Mouse (Mus musculus) brain, adult 10 weeks (tissue): ENCODE measurements around the gene Krcc1. TPM values are rescaled to one million over a fixed set of nuclear protein-coding genes. Genes with fewer than 3 reads are reported as not detected.

Experiments used
- polyA plus RNA-seq: library from polyadenylated mRNA; stranded (reverse); fragments of 350-450 nt; fragmentation: Illumina TruSeq; extraction: RNeasy Lipid Tissue Mini Kit (QIAGEN cat#74804); gene quantifications from one replicate; pipeline ENCODE4 v1.2.3, GENCODE M21; 2015; ENCODE audit warnings: low read depth, low replicate concordance

Gene Krcc1
- polyA plus RNA-seq, result 30.2 TPM

DNA sequence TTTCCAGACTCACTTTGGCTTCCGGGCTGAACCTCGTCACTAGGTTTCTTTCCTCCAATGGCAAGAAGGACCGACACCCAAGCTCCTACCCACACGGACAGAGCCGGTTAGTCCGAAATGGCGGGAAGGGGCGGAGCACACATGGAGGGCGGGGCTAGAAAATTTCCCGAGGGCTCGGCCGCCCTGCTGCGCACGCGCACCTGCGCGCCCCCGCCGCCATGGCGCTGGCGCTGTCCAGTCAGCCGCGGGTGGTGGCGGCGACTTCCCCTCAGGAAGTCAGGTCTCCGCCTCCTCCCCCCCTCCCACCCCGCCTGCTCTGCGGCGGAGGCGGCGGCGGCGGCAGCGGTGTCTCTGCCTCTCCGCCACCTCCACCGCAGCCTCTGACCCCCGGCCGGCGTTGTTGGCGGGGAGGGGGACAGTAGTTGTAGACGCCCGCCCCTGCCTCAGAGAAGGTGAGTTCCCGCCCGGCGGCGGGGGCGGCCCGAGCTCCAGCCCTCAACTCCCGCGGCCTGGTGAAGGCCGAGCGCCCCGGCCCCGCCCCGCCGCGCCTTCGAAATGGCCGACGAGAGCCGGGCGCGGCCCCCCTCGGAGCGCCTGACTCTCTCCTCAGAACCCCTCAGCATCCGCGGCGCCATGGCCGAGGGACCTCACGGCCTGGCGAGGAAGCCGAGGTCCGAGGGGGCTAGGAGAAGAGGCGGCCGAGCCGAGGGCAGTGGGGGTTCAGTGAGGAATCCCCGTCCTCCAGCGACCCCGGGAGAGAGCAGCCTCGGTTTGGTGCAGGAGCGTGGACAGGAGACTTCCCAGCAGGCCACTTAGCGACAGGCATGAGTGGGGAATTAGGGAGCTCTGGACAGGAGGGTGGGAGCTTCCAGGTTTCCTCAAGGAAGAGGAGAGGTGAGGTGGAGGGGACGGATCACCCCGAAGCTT lies at the start of gene Krcc1:
Gene Krcc1 (plus strand): TSS at position 289 of the 927 bp plus-strand sequence.

DNA sequence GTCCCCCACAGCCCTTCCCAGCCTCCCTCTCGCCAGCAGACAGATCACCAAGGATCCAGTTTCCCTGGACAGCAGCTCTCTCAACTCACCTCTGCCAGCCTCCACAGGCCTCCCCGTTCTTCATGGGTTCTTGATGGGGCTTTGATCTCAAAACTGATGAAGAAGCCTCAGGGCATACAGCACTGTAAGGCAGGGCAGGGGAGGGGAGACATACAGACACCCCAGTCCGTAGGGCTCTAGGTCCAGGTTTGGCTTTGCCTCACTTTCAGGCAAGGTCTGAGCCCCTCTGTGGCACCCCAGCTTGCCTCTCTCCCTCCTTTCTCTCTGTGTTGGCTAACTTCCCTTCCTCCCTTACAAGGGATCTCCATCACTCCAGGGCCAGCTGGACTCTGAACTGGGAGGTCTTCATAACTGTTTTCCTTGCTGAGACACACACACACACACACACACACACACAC lies 50.4 kb downstream of the Krcc1 start, which contains the start of gene Smyd1:
Gene Smyd1 (minus strand): TSS at position 408 of the 458 bp plus-strand sequence.

DNA sequence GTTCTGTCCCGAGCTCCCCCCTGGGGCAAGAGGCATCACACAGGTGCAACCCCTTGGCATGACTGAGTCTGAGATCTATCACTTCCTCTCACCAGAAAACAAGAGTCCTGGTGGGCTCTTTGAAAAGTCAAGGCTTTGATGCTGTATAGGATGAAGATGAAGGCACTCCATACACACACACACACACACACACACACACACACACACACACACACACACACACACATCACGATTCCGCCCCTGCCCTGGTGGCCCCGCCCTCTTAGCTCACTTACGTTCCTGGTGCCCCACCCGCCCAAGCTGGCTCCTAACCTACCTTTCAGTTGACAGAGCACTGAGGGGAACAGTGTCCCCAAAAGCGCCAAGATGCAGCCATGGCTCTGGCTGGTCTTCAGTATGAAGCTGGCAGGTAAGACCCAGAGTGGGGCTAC lies 51.0 kb downstream of the Krcc1 start, which contains the start of gene Cd8b1:
Gene Cd8b1 (plus strand): TSS at position 298 of the 431 bp plus-strand sequence.

Other genes with a start within 250 kb of the Krcc1 start
- gene Thnsl2, start 127.2 kb upstream of the Krcc1 start, polyA plus RNA-seq, result 4.3 TPM
- gene Fabp1, start 71.8 kb upstream of the Krcc1 start, polyA plus RNA-seq, result 1.5 TPM
- 2.6 TPM for gene Smyd1, start 50.6 kb downstream of the Krcc1 start, polyA plus RNA-seq
- gene Cd8b1, start 51.1 kb downstream of the Krcc1 start, polyA plus RNA-seq, result not detected
- gene Cd8a, start 101.8 kb downstream of the Krcc1 start, polyA plus RNA-seq, result not detected
- gene Rmnd5a, start 169.0 kb downstream of the Krcc1 start, polyA plus RNA-seq, result 73.3 TPM
- gene Rnf103, start 222.2 kb downstream of the Krcc1 start, polyA plus RNA-seq, result 41.1 TPM